Mouse (Mus musculus) heart, embryonic 16.5 days (tissue): Measurements from ENCODE around the gene S100a3. TPM values are rescaled to one million over a fixed set of nuclear protein-coding genes. Genes with fewer than 3 reads are reported as not detected.

Source experiments
- ATAC-seq: fragments of 200-750 bp; cut with Nextera tagmentation; replicated peaks from 2 replicates; pipeline ENCODE4 v1.8.0; 2017; ENCODE audit warnings: moderate number of reproducible peaks; ENCODE audit not compliant: insufficient read depth, low FRiP score; ENCODE audit errors: extremely low read depth
- H3K27ac ChIP-seq: fragments of 300-500 bp; sonication (generic); 2 replicates; pipeline ENCODE4 v1.5.1; 2014; ENCODE audit warnings: mild to moderate bottlenecking, low read length, control low read depth, moderate library complexity
- H3K27me3 ChIP-seq: fragments of 300-500 bp; sonication (generic); 2 replicates; pipeline ENCODE4 v1.6.1; 2014; ENCODE audit warnings: low read length, mixed read lengths; ENCODE audit not compliant: control insufficient read depth, insufficient read depth
- H3K36me3 ChIP-seq: fragments of 300-500 bp; sonication (generic); 2 replicates; pipeline ENCODE4 v1.6.1; 2014; ENCODE audit not compliant: control insufficient read depth, insufficient read depth
- H3K4me1 ChIP-seq: fragments of 300-500 bp; sonication (generic); 2 replicates; pipeline ENCODE4 v1.6.1; 2014; ENCODE audit warnings: low read length, mixed read lengths; ENCODE audit not compliant: control insufficient read depth, insufficient read depth
- H3K4me2 ChIP-seq: fragments of 300-500 bp; sonication (generic); 2 replicates; pipeline ENCODE4 v1.6.1; 2014; ENCODE audit warnings: low read depth, mild to moderate bottlenecking, control low read depth, low read length
- H3K4me3 ChIP-seq: fragments of 300-500 bp; sonication (generic); 2 replicates; pipeline ENCODE4 v1.5.1; 2014; ENCODE audit warnings: mild to moderate bottlenecking, control low read depth, low read length
- H3K9ac ChIP-seq: fragments of 300-500 bp; sonication (generic); 2 replicates; pipeline ENCODE4 v1.6.1; 2014; ENCODE audit warnings: low read length, control low read depth
- H3K9me3 ChIP-seq: fragments of 300-500 bp; sonication (generic); replicated peaks from 2 replicates; pipeline ENCODE4 v1.6.1; 2016; ENCODE audit warnings: low read length; ENCODE audit not compliant: control insufficient read depth
- WGBS: fragments of 180-500 bp; shearing (Covaris S2); extraction: QIAGEN DNeasy Blood & Tissue Kit; methylation state at CpG from one replicate; pipeline ENCODE4 v1.1.7; 2014; 5-methylcytosine and 5-hydroxymethylcytosine counted together
- polyA plus RNA-seq: library from polyadenylated mRNA; unstranded; fragments of >200 nt; fragmentation: Nextera tagmentation; extraction: Ambion mirVana; gene quantifications from 2 replicates; pipeline ENCODE4 v1.2.1, GENCODE M21; 2015

S100a3 gene
- polyA plus RNA-seq, 1 experiment from 2014 or later, result 3.8 TPM

DNA sequence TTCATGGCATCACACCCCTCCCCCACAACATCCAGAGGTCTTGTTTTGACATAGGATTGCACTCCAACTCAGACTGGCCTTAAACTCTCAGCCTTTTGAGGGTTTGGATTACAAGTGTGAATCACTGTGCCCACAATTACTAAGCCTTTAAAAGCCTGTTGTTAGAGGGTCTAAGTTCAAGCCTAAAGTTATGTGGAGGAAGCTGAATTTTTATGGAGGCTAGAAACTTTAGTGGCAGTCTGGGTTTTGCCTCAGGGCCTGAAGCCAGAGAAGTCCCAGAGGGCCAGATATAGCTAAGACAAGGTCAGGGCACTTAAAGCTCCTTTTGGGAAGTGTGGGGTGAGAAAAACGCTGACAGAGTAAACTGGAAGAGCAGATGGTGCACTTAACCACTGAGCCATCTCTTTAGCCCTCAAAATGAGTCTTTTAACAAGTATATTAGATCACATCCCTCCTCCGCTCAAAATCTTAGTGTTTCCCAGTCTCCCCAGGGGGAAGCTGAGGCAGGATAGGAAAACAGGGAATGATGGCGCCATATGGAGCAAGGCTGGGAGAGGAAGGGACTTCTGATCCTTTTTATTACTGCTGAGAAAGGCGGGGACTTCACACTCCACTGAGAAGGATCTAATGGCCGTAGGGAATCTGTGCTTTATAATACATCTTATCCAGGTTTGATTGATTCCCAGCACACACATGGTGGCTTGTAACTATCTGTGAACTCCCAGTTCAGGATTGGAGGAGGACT lies 10.5 kb upstream of the S100a3 start:
- Histone ChIP-seq H3K9ac (no peak overlapping the region), H3K4me3 (no peak overlapping the region), H3K27me3 (no peaks in the 10 kb centered on the region), H3K27ac (no peak overlapping the region), H3K9me3 (no peaks in the 10 kb centered on the region), H3K4me2 (no peak overlapping the region), H3K36me3 (no peaks in the 10 kb centered on the region), H3K4me1 (peaks cover 5% of the 10 kb centered on the region)
- WGBS, result 62% methylated on average over 5 of the region's 5 CpGs
- no peak for ATAC-seq

DNA sequence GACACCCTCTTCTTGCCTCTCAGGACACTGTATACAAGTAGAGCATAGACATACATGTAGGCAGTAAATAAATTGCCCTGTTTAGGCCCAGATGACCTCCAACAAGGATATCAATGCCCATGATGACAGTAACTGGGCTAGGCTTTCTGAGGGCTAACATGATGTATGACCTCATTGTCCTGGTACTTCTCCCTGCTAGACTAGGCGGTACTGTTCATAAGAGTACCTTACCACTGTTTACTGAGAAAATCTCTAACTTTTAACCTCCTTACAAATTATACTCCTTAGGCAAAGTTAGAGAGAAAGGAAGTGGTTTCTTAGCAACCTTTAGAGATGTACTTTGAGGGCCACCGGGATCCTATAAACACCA lies 10.0 kb upstream of the S100a3 start:
- Histone ChIP-seq H3K27ac (no peak overlapping the region), H3K4me2 (no peak overlapping the region), H3K36me3 (no peaks in the 10 kb centered on the region), H3K27me3 (no peaks in the 10 kb centered on the region), H3K4me3 (no peak overlapping the region), H3K4me1 (peaks cover 5% of the 10 kb centered on the region), H3K9me3 (no peaks in the 10 kb centered on the region), H3K9ac (no peak overlapping the region)
- 79% methylated on average over 2 of the region's 2 CpGs for WGBS
- ATAC-seq, result no peak

DNA sequence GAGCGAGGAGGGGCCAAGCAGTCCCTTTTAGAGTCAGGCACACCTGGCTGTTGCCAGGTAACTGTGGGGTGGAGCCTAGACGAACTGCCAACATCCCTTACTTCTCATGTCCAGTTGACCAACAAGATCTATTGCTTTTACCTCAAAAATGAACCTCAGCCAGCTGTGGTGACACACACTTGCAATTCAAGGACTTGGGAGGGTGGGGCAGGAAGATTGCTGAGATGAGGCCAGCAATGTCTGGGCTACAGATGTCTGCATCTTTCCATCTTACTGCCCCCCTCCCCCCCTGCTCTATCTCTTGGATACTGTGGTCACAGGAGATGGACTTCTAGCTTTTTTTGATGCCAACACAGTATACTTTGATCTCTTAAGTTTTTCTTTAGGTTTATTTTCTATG lies 8.1 kb upstream of the S100a3 start:
- Histone ChIP-seq H3K9me3 (no peaks in the 10 kb centered on the region), H3K27ac (no peak overlapping the region), H3K4me1 (peaks cover 5% of the 10 kb centered on the region), H3K9ac (no peak overlapping the region), H3K4me3 (no peak overlapping the region), H3K36me3 (no peaks in the 10 kb centered on the region), H3K27me3 (no peaks in the 10 kb centered on the region), H3K4me2 (no peak overlapping the region)
- ATAC-seq, result no peak
- WGBS, result 80% methylated on average over 2 of the region's 2 CpGs

DNA sequence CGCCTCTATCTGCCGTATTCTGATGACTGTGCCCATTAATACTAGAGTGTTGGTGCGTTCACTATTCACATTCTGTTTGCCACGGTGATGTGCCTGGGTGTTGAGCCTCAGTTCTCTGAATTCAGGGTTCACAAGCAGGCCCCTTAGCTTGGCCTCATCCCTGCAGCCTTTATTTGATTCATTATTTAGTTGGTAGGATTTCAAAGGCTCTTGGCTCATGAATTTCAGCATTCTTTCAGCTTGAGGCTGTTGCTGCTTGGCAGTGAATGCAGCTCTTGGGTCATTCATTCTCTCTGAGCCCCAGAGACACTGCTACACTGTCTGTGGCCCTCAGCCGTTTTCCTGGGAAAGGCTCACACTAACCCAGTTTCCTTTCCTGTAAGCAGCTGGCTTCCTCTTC lies 4.4 kb upstream of the S100a3 start:
- H3K4me3 ChIP-seq, result no peak overlapping the region
- 70% methylated on average over 5 of the region's 5 CpGs for WGBS
- H3K4me2 ChIP-seq, result no peak overlapping the region
- H3K9ac ChIP-seq, result no peak overlapping the region
- no peaks in the 10 kb centered on the region for H3K27me3 ChIP-seq
- H3K4me1 ChIP-seq, result no peaks in the 10 kb centered on the region
- ATAC-seq, result no peak
- no peaks in the 10 kb centered on the region for H3K36me3 ChIP-seq
- H3K9me3 ChIP-seq, result no peaks in the 10 kb centered on the region
- no peak overlapping the region for H3K27ac ChIP-seq

DNA sequence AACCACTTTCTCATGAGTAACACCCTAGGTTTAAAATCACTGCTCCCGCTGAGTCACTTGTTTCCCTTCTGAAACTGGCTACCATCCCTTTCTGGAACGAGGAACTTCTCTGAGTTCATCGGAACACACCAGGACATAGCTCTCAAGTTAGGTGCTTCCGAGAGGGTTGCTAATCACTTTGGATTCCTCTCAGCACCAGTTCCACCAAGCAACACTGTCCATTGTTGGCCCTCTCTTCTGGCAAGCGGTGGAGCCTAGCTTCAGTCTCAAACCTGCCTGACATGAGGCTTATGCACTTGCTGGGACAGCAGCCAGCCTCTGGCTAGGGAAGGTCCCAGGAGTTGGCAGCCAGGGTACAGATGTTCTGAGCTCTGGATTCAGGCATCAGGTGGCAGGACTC lies 14.3 kb downstream of the S100a3 start:
- peaks cover 4% of the 10 kb centered on the region; the same call in 1 of the 2 replicates for H3K4me1 ChIP-seq
- no peak overlapping the region for H3K27ac ChIP-seq
- H3K36me3 ChIP-seq, result no peaks in the 10 kb centered on the region
- no peak for ATAC-seq
- H3K4me2 ChIP-seq, result no peak overlapping the region
- no peak overlapping the region for H3K9ac ChIP-seq
- H3K27me3 ChIP-seq, result no peaks in the 10 kb centered on the region
- no peak overlapping the region for H3K4me3 ChIP-seq
- H3K9me3 ChIP-seq, result no peaks in the 10 kb centered on the region
- 63% methylated on average over 5 of the region's 5 CpGs for WGBS

DNA sequence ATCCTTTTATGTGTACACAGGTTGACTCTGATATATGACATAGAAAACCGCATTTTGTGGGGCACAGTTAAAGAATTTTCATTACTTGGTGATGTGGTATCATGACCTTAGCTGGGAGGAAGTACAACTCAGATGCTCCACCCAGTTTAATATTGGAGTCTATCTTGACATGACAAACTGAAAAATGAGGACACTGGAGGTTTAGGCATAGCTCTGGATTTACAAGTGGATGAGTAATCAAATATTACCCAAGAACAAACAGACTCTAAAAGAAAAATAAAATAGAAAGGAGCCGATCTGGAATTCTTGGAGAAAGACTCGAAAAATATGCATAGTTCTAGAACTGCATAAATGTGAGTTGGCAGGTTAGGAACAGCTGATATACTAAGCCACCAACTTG lies 14.9 kb downstream of the S100a3 start:
- Histone ChIP-seq H3K27ac (no peak overlapping the region), H3K9me3 (no peaks in the 10 kb centered on the region), H3K27me3 (no peaks in the 10 kb centered on the region), H3K36me3 (no peaks in the 10 kb centered on the region), H3K4me1 (peaks cover 4% of the 10 kb centered on the region; the same call in 1 of the 2 replicates), H3K4me3 (no peak overlapping the region), H3K4me2 (no peak overlapping the region), H3K9ac (no peak overlapping the region)
- WGBS, result 71% methylated on average over 3 of the region's 3 CpGs
- ATAC-seq, result no peak

DNA sequence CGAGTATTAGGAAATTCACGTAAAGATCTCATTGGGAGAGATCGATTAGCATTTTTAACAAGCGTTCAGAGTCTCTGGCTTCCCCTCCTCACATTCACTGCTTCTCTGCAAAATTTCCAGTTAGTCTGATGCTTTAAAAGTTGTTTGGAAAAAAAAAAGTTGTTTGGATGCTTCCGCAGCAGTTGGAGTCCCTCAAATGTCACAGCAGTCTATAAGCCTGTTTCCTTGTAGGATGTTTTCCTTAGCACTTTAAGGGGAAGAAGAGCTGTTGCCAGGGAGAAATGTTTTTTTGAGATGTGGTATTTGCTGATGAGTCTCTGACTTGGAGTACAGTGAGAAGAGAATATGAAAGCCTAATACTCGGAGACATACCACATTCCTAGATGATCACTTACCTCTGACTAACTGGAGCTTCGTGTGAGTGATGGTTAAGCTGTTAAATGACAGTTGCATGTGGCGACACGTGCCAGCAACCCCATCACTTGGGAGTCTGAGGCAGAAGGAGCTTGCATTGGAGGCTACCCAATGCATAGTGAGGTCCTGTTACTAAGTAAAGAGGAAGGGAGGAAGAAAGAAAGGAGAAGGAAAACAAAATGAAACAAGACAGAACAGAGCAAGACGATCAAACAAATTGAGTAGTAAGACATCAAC lies 16.1 kb downstream of the S100a3 start:
- H3K4me3 ChIP-seq, result no peak overlapping the region
- H3K9ac ChIP-seq, result no peak overlapping the region
- H3K27ac ChIP-seq, result no peak overlapping the region
- no peak for ATAC-seq
- H3K27me3 ChIP-seq, result no peaks in the 10 kb centered on the region
- 65% methylated on average over 10 of the region's 10 CpGs for WGBS
- H3K9me3 ChIP-seq, result no peaks in the 10 kb centered on the region
- H3K4me1 ChIP-seq, result peaks cover 4% of the 10 kb centered on the region; the same call in 1 of the 2 replicates
- H3K4me2 ChIP-seq, result no peak overlapping the region
- H3K36me3 ChIP-seq, result no peaks in the 10 kb centered on the region

DNA sequence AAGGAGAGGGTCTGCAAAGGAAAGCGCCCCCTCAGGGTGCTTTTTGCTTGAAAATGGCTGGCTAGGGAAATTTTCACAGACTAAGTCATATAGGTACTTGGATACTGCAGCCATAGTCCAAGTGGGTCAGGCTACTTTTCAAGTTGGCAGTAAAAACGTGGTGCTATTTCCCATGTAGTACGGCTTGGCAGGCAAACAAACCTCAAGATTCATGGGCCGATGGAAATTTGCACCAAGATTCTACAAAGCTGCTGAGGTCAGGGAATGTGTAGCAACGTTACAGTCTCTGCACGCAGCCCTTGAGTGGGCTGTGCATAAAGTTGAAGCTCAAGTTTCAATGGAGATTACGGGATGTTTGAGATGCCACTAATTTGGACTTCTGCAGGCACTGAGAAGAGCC lies 19.1 kb downstream of the S100a3 start:
- Histone ChIP-seq H3K36me3 (no peaks in the 10 kb centered on the region), H3K4me1 (peaks cover 4% of the 10 kb centered on the region; the same call in 1 of the 2 replicates), H3K9ac (no peak overlapping the region), H3K4me3 (no peak overlapping the region), H3K9me3 (0 out of 2 replicates have a peak, but pooled peaks cover 2% of the 10 kb centered on the region), H3K4me2 (no peak overlapping the region), H3K27me3 (no peaks in the 10 kb centered on the region), H3K27ac (no peak overlapping the region)
- no peak for ATAC-seq
- WGBS, result 54% methylated on average over 7 of the region's 7 CpGs

DNA sequence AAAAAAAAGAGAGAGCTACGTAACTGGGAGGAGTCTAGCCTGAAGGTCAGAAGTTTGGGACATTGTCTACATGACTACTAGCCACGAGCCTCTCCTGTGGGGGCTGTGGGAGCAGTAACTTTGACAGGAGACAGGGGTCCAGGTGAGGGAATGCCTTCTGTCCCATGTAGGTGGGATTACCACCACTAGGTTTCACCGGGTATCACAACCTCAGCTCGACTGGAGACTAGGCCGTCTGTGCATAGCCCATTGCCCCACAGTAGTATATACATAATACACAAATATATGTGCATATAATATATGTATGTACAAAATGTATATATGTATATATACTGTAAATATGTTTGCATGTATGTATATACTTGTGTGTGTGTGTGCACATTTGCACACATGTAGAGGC lies 20.8 kb downstream of the S100a3 start:
- peaks cover 4% of the 10 kb centered on the region; the same call in 1 of the 2 replicates for H3K4me1 ChIP-seq
- ATAC-seq, result no peak
- WGBS, result 88% methylated on average over 5 of the region's 5 CpGs
- H3K4me2 ChIP-seq, result no peak overlapping the region
- H3K9ac ChIP-seq, result no peak overlapping the region
- H3K27ac ChIP-seq, result no peak overlapping the region
- H3K4me3 ChIP-seq, result no peak overlapping the region
- H3K36me3 ChIP-seq, result no peaks in the 10 kb centered on the region
- no peaks in the 10 kb centered on the region for H3K27me3 ChIP-seq
- H3K9me3 ChIP-seq, result 0 out of 2 replicates have a peak, but pooled peaks cover 2% of the 10 kb centered on the region
